Mouse (Mus musculus) CH12.LX (cell line): Measurements from ENCODE around the gene Cd48. TPM values are rescaled to one million over a fixed set of nuclear protein-coding genes. Genes with fewer than 3 reads are reported as not detected.

Source experiments
- DNase-seq: peaks from one replicate; pipeline ENCODE4 v3.0.0-alpha.2; 2013; ENCODE audit errors: extremely low read depth
- H3K27ac ChIP-seq: 2 replicates; pipeline ENCODE4 v1.5.1; 2012; ENCODE audit warnings: low read depth, mild to moderate bottlenecking, control low read depth, moderate library complexity; ENCODE audit not compliant: insufficient read depth
- H3K27me3 ChIP-seq: replicated peaks from 2 replicates; pipeline ENCODE3; 2012; ENCODE audit warnings: inconsistent platforms
- H3K36me3 ChIP-seq, 2 experiments: replicated peaks in 1 of 2; 2 replicates each; pipeline versions ENCODE3 to v1.6.1; 2012; ENCODE audit warnings: inconsistent platforms in 1 of 2, low read length in 1 of 2, mild to moderate bottlenecking in 1 of 2, mixed read lengths in 1 of 2, moderate library complexity in 1 of 2; ENCODE audit not compliant: control insufficient read depth in 1 of 2, insufficient read depth in 1 of 2
- H3K4me1 ChIP-seq, 2 experiments: 2 replicates each; pipeline ENCODE4 v1.6.1; 2012; ENCODE audit warnings: inconsistent platforms in 1 of 2, moderate library complexity in 1 of 2; ENCODE audit not compliant: insufficient read depth in 2 of 2, control insufficient read depth in 1 of 2
- H3K4me2 ChIP-seq: 2 replicates; pipeline ENCODE4 v1.6.1; 2012; ENCODE audit warnings: low read depth, mild to moderate bottlenecking, control low read depth; ENCODE audit not compliant: poor library complexity, insufficient read depth, severe bottlenecking
- H3K4me3 ChIP-seq, 3 experiments: fragments of 150-350 bp in 1 of 3; sonication (generic) in 1 of 3; replicated peaks in 1 of 3; 2 replicates each; pipeline versions ENCODE3 to v1.5.1; 2011 to 2012; ENCODE audit warnings: low read depth in 2 of 3, low read length in 2 of 3, mild to moderate bottlenecking in 2 of 3, moderate library complexity in 2 of 3, control low read depth in 1 of 3, improper control_type of control experiment in 1 of 3, inconsistent platforms in 1 of 3, mixed read lengths in 1 of 3; ENCODE audit not compliant: poor library complexity in 1 of 3
- H3K79me2 ChIP-seq: replicated peaks from 2 replicates; pipeline ENCODE4 v1.6.1; 2012; ENCODE audit warnings: mild to moderate bottlenecking, moderate library complexity; ENCODE audit not compliant: control insufficient read depth, poor library complexity, insufficient read depth, severe bottlenecking; ENCODE audit errors: extremely low read depth
- H3K9ac ChIP-seq: 2 replicates; pipeline ENCODE4 v1.6.1; 2012; ENCODE audit warnings: low read depth, mild to moderate bottlenecking, control low read depth, moderate library complexity; ENCODE audit not compliant: insufficient read depth
- H3K9me3 ChIP-seq: replicated peaks from 2 replicates; pipeline ENCODE3; 2012; ENCODE audit warnings: low read length, inconsistent platforms, mixed read lengths
- CHD2 ChIP-seq: IDR thresholded peaks from 2 replicates; pipeline ENCODE4 v1.6.1; 2011; ENCODE audit warnings: low read length, improper control_type of control experiment
- CTCF ChIP-seq, 2 experiments: IDR thresholded peaks in 1 of 2; conservative IDR thresholded peaks in 1 of 2; 2 replicates each; pipeline ENCODE4 v1.5.1; 2011 to 2012; ENCODE audit warnings: low read depth in 2 of 2, low read length in 2 of 2, improper control_type of control experiment in 1 of 2, inconsistent platforms in 1 of 2, mild to moderate bottlenecking in 1 of 2, moderate library complexity in 1 of 2
- E2F4 ChIP-seq: IDR thresholded peaks from 2 replicates; pipeline ENCODE4 v1.6.1; 2011; ENCODE audit warnings: low read depth, low read length, improper control_type of control experiment; ENCODE audit not compliant: insufficient replicate concordance
- ELF1 ChIP-seq: IDR thresholded peaks from 2 replicates; pipeline ENCODE4 v1.6.1; 2014; ENCODE audit warnings: low read depth, mild to moderate bottlenecking, inconsistent platforms, low read length, improper control_type of control experiment
- HCFC1 ChIP-seq: IDR thresholded peaks from 2 replicates; pipeline ENCODE4 v1.6.1; 2012; ENCODE audit warnings: low read depth, mild to moderate bottlenecking, inconsistent platforms, low read length, improper control_type of control experiment
- IRF4 ChIP-seq: IDR thresholded peaks from 2 replicates; pipeline ENCODE4 v1.6.1; 2014; ENCODE audit warnings: low read depth, mild to moderate bottlenecking, inconsistent platforms, low read length, improper control_type of control experiment
- MAFK ChIP-seq: IDR thresholded peaks from 2 replicates; pipeline ENCODE4 v1.6.1; 2011; ENCODE audit warnings: low read length, improper control_type of control experiment; ENCODE audit not compliant: insufficient replicate concordance
- MEF2A ChIP-seq: IDR thresholded peaks from 2 replicates; pipeline ENCODE4 v1.6.1; 2014; ENCODE audit warnings: low read depth, mild to moderate bottlenecking, inconsistent platforms, low read length, improper control_type of control experiment, borderline replicate concordance
- MXI1 ChIP-seq: IDR thresholded peaks from 2 replicates; pipeline ENCODE4 v1.6.1; 2011; ENCODE audit warnings: mild to moderate bottlenecking, low read depth, low read length, improper control_type of control experiment
- MYC ChIP-seq: IDR thresholded peaks from 2 replicates; pipeline ENCODE4 v1.6.1; 2011; ENCODE audit warnings: low read depth, mild to moderate bottlenecking, improper control_type of control experiment, low read length
- PAX5 ChIP-seq: IDR thresholded peaks from 2 replicates; pipeline ENCODE4 v1.6.1; 2012; ENCODE audit warnings: low read length, inconsistent platforms, mixed read lengths
- POLR2A ChIP-seq: IDR thresholded peaks from 2 replicates; pipeline ENCODE4 v1.6.1; 2011; ENCODE audit warnings: low read depth, mild to moderate bottlenecking, improper control_type of control experiment, low read length
- RCOR1 ChIP-seq: conservative IDR thresholded peaks from 2 replicates; pipeline ENCODE4 v1.6.1; 2012; ENCODE audit warnings: low read depth, mild to moderate bottlenecking, inconsistent platforms, low read length, improper control_type of control experiment
- SIN3A ChIP-seq: IDR thresholded peaks from 2 replicates; pipeline ENCODE4 v1.6.1; 2012; ENCODE audit warnings: low read length, improper control_type of control experiment, inconsistent platforms
- TCF12 ChIP-seq: IDR thresholded peaks from 2 replicates; pipeline ENCODE4 v1.6.1; 2014; ENCODE audit warnings: low read depth, mild to moderate bottlenecking, inconsistent platforms, low read length, improper control_type of control experiment
- USF2 ChIP-seq: conservative IDR thresholded peaks from 2 replicates; pipeline ENCODE4 v1.6.1; 2011; ENCODE audit warnings: low read depth, low read length, improper control_type of control experiment
- ZNF384 ChIP-seq: IDR thresholded peaks from 2 replicates; pipeline ENCODE4 v1.6.1; 2012; ENCODE audit warnings: low read depth, low read length, improper control_type of control experiment, inconsistent platforms
- dilution Hi-C: fragments of 300-500 bp; cut with MboI; formaldehyde crosslinking; loops from 2 replicates; pipeline ENCODE4 v1.14.3; 2020; ENCODE audit warnings: low sequenced_read_pairs; ENCODE audit not compliant: extremely low pct_unique_long_range_greater_than_20kb, extremely low pct_ligation_motif_present
- in situ Hi-C: fragments of 300-500 bp; cut with MboI; formaldehyde crosslinking; loops from 3 replicates; pipeline ENCODE4 v1.14.3; 2019; ENCODE audit warnings: low sequenced_read_pairs, low pct_ligation_motif_present, low pct_unique_long_range_greater_than_20kb, mixed read lengths
- polyA plus RNA-seq: library from polyadenylated mRNA; unstranded; fragments of >175 nt; gene quantifications from 2 replicates; pipeline ENCODE4 v1.2.1, GENCODE M21; 2012; ENCODE audit warnings: low read depth; ENCODE audit not compliant: insufficient read length
- total RNA-seq, 2 experiments: library from RNA; depleted of rRNA; stranded (reverse); fragments of 300-350 nt in 1 of 2; fragments of >200 nt in 1 of 2; gene quantifications; 2 replicates each; pipeline ENCODE4 v1.2.3; 2012 to 2014

The Cd48 gene
- total and polyA plus RNA-seq, 3 experiments: 65.0 to 218 (median 80.3) TPM

DNA sequence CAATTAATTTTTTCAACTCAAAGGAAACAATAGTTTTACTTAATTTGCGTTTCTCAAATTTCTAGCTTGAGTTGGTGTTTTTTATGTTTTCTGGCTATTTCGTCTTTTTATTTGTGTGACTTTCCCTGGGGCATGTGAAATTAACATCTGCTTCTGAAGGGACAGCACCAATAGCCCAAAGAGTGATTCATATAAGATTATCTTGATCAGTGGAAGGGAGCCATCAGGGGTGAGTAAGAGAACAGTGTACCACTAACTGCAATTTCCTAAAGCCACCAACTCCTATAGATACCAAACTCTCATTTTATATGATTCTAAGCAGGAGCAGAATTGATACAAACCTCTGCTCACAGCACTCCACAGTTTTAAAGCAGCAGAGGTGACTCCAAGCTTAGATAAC, 18.1 kb upstream of the Cd48 start:
- Histone ChIP-seq H3K27ac (no peak overlapping the region), H3K4me2 (no peak overlapping the region), H3K79me2 (no peaks in the 10 kb centered on the region), H3K9ac (no peak overlapping the region), H3K9me3 (peaks cover 5% of the 10 kb centered on the region), H3K36me3 (no peaks in the 10 kb centered on the region), H3K4me1 (peaks cover under 1 to 37% of the 10 kb centered on the region in 2 experiments; a peak in 3 of 4 replicates), H3K4me3 (no peak overlapping the region), H3K27me3 (no peaks in the 10 kb centered on the region)
- dilution Hi-C loops: no loop called here
- DNase-seq: no peak
- in situ Hi-C loops: no loop called here
- TF ChIP-seq RCOR1 (no peak), MYC (no peak), SIN3A (no peak), CHD2 (no peak), ZNF384 (no peak), PAX5 (no peak), ELF1 (no peak), MXI1 (no peak), HCFC1 (no peak), POLR2A (no peak), CTCF (conservative IDR thresholded peaks at IDR 0.05 in 1 of 2, IDR thresholded peaks at IDR 0.05 in 1 of 2; ENCODE audit: low read depth in 2 of 2, low read length in 2 of 2) (no peak), MEF2A (no peak)

DNA sequence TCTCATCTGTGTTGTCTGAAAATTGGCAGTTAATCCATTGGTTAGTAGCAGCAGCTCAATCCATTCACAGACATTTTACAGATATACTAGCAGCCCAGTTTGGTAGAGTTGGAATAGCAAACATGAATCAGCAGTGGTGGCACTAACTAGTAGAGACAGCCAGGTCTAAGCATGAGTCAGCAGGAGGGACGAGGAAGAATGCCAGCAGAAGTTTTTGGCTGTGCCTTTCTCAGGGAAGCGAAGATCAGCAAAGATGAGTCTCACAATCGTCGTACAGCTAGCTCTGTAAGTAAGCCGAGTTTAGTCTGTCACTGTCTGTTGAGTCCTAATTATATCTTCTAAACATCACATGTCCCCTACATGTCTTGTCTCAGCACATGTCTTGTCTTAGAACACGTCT, 15.5 kb upstream of the Cd48 start:
- no peaks in the 10 kb centered on the region for H3K27me3 ChIP-seq
- no peaks in the 10 kb centered on the region for H3K36me3 ChIP-seq
- dilution Hi-C loops: no loop called here
- TF ChIP-seq IRF4 (no peak), E2F4 (no peak), TCF12 (no peak), ZNF384 (no peak), MAFK (no peak), CTCF (conservative IDR thresholded peaks at IDR 0.05 in 1 of 2, IDR thresholded peaks at IDR 0.05 in 1 of 2; ENCODE audit: low read depth in 2 of 2, low read length in 2 of 2) (no peak), MXI1 (no peak), USF2 (no peak)
- TF ChIP-seq, all 38 proteins: peak for 0
- no peak overlapping the region for H3K27ac ChIP-seq
- no peak overlapping the region for H3K4me2 ChIP-seq
- no peak overlapping the region for H3K9ac ChIP-seq
- peaks cover 5% of the 10 kb centered on the region for H3K9me3 ChIP-seq
- no peak overlapping the region for H3K4me3 ChIP-seq
- in situ Hi-C loops: no loop called here
- no peaks in the 10 kb centered on the region for H3K79me2 ChIP-seq
- H3K4me1 ChIP-seq: peaks cover 0 to 24% of the 10 kb centered on the region in 2 experiments; a peak in 3 of 4 replicates
- DNase-seq: no peak
